Mouse (Mus musculus): Measurements from ENCODE around the gene Exoc3l4. TPM values are rescaled to one million over a fixed set of nuclear protein-coding genes. Genes with fewer than 3 reads are reported as not detected.

The Exoc3l4 gene
- polyA plus RNA-seq, 1 experiment from 2014 or later, result 1.6 TPM

DNA sequence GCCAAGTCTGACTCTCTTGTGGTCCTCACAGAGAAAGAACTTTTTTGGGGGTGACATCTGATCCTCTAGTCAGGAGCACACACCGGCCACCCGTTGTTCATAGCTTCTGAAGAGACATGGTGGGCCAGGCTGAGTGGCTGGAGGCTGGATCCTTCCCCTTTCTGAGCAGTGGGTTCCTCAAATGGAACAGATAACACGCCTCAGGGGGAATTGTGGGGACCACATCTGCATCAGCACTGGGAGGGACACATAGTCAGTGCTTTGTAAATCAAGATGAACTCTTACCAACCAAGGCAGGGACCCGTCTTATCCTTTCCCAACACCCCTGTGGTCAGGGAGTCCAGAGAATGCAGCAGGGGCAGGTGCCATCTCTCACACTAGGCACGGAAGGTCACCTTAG lies 3.1 kb downstream of the Exoc3l4 start:
- no peak overlapping the region for H3K4me3 ChIP-seq (replicated peaks; ENCODE audit: low read depth, low read length)
- no peaks in the 10 kb centered on the region for H3K36me3 ChIP-seq (ENCODE audit: control insufficient read depth, insufficient read depth, low read length)
- H3K4me2 ChIP-seq (ENCODE audit: low read length), result no peak overlapping the region
- DNase-seq, result no peak
- no peak for ATAC-seq (ENCODE audit: low FRiP score, low TSS enrichment)
- H3K27me3 ChIP-seq (ENCODE audit: control insufficient read depth, insufficient read depth, low read length), result peaks cover 38% of the 10 kb centered on the region
- H3K9ac ChIP-seq (replicated peaks; ENCODE audit: low read length), result no peak overlapping the region
- WGBS, result 78% methylated on average over 5 of the region's 5 CpGs
- 0 out of 2 replicates have a peak, but pooled peaks cover 4% of the 10 kb centered on the region for H3K4me1 ChIP-seq (ENCODE audit: control insufficient read depth, insufficient read depth, low read length)
- no peaks in the 10 kb centered on the region for H3K9me3 ChIP-seq (ENCODE audit: control insufficient read depth, low read length)
- no peak overlapping the region for H3K27ac ChIP-seq (replicated peaks; ENCODE audit: low read depth, low read length)

DNA sequence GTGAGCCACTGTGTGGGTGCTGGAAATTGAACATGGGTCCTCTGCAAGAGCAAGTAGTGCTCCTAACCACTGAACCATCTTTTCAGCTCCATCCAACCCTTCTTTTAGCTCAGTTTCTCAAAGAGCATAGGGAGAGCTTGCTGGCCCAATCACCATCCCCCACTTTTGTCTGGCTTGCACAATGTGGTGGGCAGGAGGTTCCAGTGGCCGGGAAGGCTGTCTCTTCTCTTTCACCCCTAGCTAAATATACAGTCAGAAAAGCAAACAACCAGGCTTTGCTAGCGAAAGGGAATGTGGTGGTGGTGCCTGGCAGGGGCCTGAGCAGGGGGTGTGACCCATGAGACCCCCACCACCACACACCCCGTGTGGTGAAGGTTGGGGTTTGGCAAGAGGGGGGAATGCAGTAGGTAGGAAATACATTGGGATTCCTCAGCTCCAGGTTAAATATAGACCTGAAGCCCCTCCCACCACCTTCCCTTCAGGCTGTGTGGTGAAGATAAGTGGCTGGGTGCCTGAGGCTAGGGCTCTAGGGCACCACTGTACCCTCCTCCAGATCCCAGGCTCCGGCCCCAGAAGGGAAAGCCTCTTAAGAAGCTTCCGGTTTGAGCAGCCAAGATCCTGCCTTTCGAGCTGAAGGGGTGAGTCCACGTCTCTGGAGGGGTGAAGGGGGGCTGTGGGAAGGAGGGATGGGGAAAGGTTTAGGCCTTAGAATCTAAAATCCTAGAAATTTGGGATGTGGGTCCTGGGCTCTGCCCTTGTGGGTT lies 4.3 kb downstream of the Exoc3l4 start:
- Histone ChIP-seq H3K9ac (replicated peaks; ENCODE audit: low read length) (no peak overlapping the region), H3K9me3 (ENCODE audit: control insufficient read depth, low read length) (no peaks in the 10 kb centered on the region), H3K4me3 (replicated peaks; ENCODE audit: low read depth, low read length) (no peak overlapping the region), H3K4me2 (ENCODE audit: low read length) (no peak overlapping the region), H3K27ac (replicated peaks; ENCODE audit: low read depth, low read length) (no peak overlapping the region), H3K4me1 (ENCODE audit: control insufficient read depth, insufficient read depth, low read length) (0 out of 2 replicates have a peak, but pooled peaks cover 4% of the 10 kb centered on the region), H3K36me3 (ENCODE audit: control insufficient read depth, insufficient read depth, low read length) (no peaks in the 10 kb centered on the region), H3K27me3 (ENCODE audit: control insufficient read depth, insufficient read depth, low read length) (peaks cover 49% of the 10 kb centered on the region)
- no peak for ATAC-seq (ENCODE audit: low FRiP score, low TSS enrichment)
- WGBS, result 44% methylated on average over 7 of the region's 7 CpGs
- DNase-seq, result no peak

DNA sequence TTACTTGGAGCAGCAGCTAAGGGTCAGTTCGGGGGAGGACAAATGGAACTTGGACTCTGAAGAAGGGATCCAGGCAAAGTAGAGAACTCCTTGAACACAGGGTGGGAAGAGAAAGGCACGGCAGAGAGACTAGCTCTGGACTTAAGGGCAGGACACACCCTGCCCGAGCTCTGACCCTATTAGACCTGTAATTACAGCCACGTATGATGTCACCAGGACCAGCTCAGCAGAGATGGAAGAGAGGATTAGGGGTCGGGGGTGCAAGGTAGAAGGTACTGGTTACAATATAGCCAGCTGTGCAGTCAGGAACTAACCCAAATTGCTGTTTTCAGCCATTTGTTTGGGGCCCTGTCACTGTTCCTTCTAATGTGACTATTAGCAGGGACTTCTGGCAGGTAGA lies 6.0 kb downstream of the Exoc3l4 start:
- Histone ChIP-seq H3K27ac (replicated peaks; ENCODE audit: low read depth, low read length) (no peak overlapping the region), H3K27me3 (ENCODE audit: control insufficient read depth, insufficient read depth, low read length) (peaks cover 62% of the 10 kb centered on the region), H3K4me3 (replicated peaks; ENCODE audit: low read depth, low read length) (no peak overlapping the region), H3K4me2 (ENCODE audit: low read length) (no peak overlapping the region), H3K36me3 (ENCODE audit: control insufficient read depth, insufficient read depth, low read length) (no peaks in the 10 kb centered on the region), H3K9me3 (ENCODE audit: control insufficient read depth, low read length) (no peaks in the 10 kb centered on the region), H3K9ac (replicated peaks; ENCODE audit: low read length) (no peak overlapping the region), H3K4me1 (ENCODE audit: control insufficient read depth, insufficient read depth, low read length) (no peaks in the 10 kb centered on the region)
- ATAC-seq (ENCODE audit: low FRiP score, low TSS enrichment) (no peak), DNase-seq (no peak)
- 46% methylated on average over 5 of the region's 5 CpGs for WGBS

DNA sequence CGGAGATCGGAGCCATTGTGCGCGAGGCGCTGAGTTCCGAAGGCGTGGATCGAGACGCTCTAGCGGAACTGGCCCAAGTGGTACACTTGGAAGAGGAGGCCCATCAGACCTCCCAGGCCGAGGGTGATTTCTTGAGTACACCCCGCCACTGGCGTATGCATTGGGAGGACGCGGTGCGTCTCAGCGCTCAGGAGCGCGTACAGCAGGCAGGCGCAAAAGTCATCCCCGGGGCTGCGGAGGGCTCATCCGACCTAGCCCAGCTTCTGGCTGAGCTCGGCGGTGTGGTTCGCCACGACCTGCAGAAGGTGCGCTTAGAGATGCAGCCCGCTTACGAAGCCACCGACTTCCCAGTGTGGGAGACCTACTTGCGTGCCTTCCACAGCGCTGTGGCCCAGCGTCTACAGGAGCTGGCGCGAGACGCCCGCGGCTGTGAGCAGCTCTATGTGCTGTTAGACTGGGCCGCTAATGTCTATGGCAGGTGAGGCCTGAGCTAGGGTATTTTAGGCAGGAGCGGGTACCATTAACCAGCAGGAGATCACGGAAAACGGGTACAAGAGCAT lies 6.8 kb downstream of the Exoc3l4 start:
- H3K4me3 ChIP-seq (replicated peaks; ENCODE audit: low read depth, low read length), result peak overlapping the region; percentile 27
- WGBS, result 2% methylated on average over 43 of the region's 43 CpGs
- H3K27me3 ChIP-seq (ENCODE audit: control insufficient read depth, insufficient read depth, low read length), result peaks cover 70% of the 10 kb centered on the region
- 0 out of 2 replicates have a peak, but pooled peaks cover 3% of the 10 kb centered on the region for H3K4me1 ChIP-seq (ENCODE audit: control insufficient read depth, insufficient read depth, low read length)
- no peaks in the 10 kb centered on the region for H3K36me3 ChIP-seq (ENCODE audit: control insufficient read depth, insufficient read depth, low read length)
- DNase-seq (peak; percentile 32), ATAC-seq (ENCODE audit: low FRiP score, low TSS enrichment) (no peak)
- H3K9me3 ChIP-seq (ENCODE audit: control insufficient read depth, low read length), result no peaks in the 10 kb centered on the region
- no peak overlapping the region for H3K27ac ChIP-seq (replicated peaks; ENCODE audit: low read depth, low read length)
- peak overlapping the region; percentile 52 for H3K4me2 ChIP-seq (ENCODE audit: low read length)
- peak overlapping the region; percentile 16; the same call in 1 of the 2 replicates for H3K9ac ChIP-seq (replicated peaks; ENCODE audit: low read length)

DNA sequence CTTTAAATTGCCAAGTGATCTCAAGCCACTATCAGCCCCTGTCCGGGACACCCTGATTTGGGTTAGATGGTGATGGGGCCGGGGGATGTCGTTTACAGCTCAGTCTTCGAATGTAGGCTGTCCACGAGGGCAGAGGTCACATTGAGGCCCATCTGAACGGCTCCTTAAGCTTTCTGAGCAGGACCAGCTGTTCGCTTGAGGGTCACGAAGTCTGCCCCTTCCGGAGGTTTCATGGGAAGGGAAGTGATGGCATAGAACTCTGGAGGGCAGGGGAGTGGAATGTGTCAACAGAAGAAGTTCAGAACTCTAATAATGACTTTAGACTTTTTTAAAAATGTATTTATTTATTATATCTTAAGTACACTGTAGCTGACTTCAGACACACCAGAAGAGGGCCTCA lies 7.7 kb downstream of the Exoc3l4 start:
- Histone ChIP-seq H3K9me3 (ENCODE audit: control insufficient read depth, low read length) (no peaks in the 10 kb centered on the region), H3K4me2 (ENCODE audit: low read length) (no peak overlapping the region), H3K9ac (replicated peaks; ENCODE audit: low read length) (no peak overlapping the region), H3K36me3 (ENCODE audit: control insufficient read depth, insufficient read depth, low read length) (no peaks in the 10 kb centered on the region), H3K27ac (replicated peaks; ENCODE audit: low read depth, low read length) (no peak overlapping the region), H3K27me3 (ENCODE audit: control insufficient read depth, insufficient read depth, low read length) (peaks cover 78% of the 10 kb centered on the region), H3K4me3 (replicated peaks; ENCODE audit: low read depth, low read length) (no peak overlapping the region), H3K4me1 (ENCODE audit: control insufficient read depth, insufficient read depth, low read length) (peaks cover 7% of the 10 kb centered on the region; the same call in 1 of the 2 replicates)
- no peak for ATAC-seq (ENCODE audit: low FRiP score, low TSS enrichment)
- DNase-seq, result no peak
- WGBS, result 18% methylated on average over 9 of the region's 9 CpGs

DNA sequence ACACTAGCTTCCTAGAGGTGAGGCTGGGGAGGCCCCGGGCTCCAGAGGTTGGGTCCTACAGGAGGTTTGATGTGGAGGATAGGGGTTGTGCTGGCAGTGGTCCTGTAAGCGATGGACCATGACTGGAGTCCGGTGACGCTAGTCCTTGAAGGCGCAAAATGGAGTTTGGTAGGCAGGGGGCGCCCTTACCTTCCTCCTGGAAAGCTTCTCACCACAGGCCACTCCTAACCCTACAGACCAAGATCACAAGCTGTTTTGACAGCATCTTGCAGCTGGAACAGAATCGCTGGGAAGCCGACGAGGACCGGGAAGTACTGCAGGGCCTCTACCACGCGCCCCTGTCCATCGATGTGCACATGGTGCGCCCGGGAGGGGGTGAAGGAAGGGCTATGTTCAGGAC lies 8.4 kb downstream of the Exoc3l4 start:
- peaks cover 85% of the 10 kb centered on the region for H3K27me3 ChIP-seq (ENCODE audit: control insufficient read depth, insufficient read depth, low read length)
- no peak overlapping the region for H3K4me3 ChIP-seq (replicated peaks; ENCODE audit: low read depth, low read length)
- no peaks in the 10 kb centered on the region for H3K36me3 ChIP-seq (ENCODE audit: control insufficient read depth, insufficient read depth, low read length)
- no peak for ATAC-seq (ENCODE audit: low FRiP score, low TSS enrichment)
- peaks cover 11% of the 10 kb centered on the region; the same call in 1 of the 2 replicates for H3K4me1 ChIP-seq (ENCODE audit: control insufficient read depth, insufficient read depth, low read length)
- DNase-seq, result peak; percentile 85
- 2% methylated on average over 15 of the region's 15 CpGs for WGBS
- no peaks in the 10 kb centered on the region for H3K9me3 ChIP-seq (ENCODE audit: control insufficient read depth, low read length)
- no peak overlapping the region for H3K9ac ChIP-seq (replicated peaks; ENCODE audit: low read length)
- no peak overlapping the region for H3K27ac ChIP-seq (replicated peaks; ENCODE audit: low read depth, low read length)
- no peak overlapping the region for H3K4me2 ChIP-seq (ENCODE audit: low read length)

DNA sequence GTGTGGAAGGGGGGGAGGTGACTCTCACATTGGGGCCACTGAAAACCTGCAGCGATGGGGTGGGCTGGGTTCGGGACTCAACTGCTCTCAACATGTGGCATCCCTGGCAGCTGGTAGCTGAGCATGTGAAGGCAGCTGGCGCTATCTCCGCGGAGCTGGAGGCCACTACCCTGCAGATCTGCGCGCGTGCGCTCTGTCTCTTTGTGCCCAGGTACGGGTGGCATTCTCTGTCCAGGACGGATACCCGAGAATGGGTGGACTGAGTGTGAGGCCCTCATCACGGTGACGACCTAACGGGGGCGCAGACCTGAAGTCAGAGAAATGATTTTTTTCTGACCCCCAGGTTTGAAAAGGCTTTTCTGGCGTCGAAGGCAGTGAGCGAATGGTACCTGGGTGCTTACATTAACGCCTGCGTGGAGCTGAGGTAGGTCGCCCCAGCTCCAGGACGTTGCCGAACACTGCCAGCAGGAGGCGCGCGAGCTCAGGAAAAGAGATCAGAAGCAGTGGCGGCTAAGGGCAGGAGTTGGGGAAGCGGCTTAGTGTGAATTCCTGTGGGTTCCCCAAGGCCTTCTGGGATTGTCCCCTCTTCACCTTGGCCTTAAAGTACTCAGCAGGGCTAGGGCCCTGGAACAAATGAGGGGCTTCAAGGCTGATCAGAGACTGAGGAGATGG lies 9.1 kb downstream of the Exoc3l4 start:
- Histone ChIP-seq H3K9me3 (ENCODE audit: control insufficient read depth, low read length) (no peaks in the 10 kb centered on the region), H3K27ac (replicated peaks; ENCODE audit: low read depth, low read length) (no peak overlapping the region), H3K4me2 (ENCODE audit: low read length) (peak overlapping the region; percentile 25), H3K4me1 (ENCODE audit: control insufficient read depth, insufficient read depth, low read length) (peaks cover 11% of the 10 kb centered on the region; the same call in 1 of the 2 replicates), H3K9ac (replicated peaks; ENCODE audit: low read length) (no peak overlapping the region), H3K36me3 (ENCODE audit: control insufficient read depth, insufficient read depth, low read length) (no peaks in the 10 kb centered on the region), H3K4me3 (replicated peaks; ENCODE audit: low read depth, low read length) (no peak overlapping the region), H3K27me3 (ENCODE audit: control insufficient read depth, insufficient read depth, low read length) (peaks cover 92% of the 10 kb centered on the region)
- WGBS, result 20% methylated on average over 29 of the region's 29 CpGs
- ATAC-seq (ENCODE audit: low FRiP score, low TSS enrichment) (peak; percentile 46; the same call in 1 of the 2 replicates), DNase-seq (peak; percentile 91)

DNA sequence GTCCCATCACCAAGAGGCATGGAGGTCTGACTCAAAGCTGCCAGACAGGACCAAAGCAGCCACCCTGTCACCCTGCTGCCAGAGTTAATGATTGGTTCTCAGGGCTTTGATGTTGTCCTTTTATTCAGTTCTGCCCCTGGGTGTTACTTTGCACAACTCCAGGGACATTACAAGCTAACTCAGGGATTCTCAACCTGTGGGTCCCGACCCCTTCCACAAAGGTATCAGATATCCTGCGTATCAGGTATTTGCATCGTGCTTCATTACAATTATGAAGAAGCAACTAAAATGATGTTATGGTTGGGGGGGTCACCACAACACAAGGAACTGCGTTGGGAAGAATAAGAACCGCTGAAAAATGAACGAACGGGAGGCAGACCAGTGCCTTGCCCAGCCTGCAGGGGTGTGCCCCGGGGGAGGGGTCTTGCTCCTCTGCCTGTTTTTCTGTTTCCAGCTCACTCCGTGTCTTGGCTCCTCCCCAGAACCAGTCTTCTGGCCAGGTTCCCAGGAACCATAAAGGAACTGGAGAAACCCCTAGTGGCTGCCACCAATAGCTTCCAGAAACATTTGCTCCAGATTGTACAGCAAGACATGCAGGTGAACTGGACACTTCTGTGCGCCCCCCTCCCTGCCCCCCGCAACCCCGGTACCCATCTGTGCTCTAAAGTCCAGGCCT lies 10.8 kb downstream of the Exoc3l4 start:
- H3K4me3 ChIP-seq (replicated peaks; ENCODE audit: low read depth, low read length), result no peak overlapping the region

More for the DNA sequence above, 10.8 kb downstream of the Exoc3l4 start:
- 49% methylated on average over 12 of the region's 12 CpGs for WGBS
- H3K27me3 ChIP-seq (ENCODE audit: control insufficient read depth, insufficient read depth, low read length), result peaks cover 88% of the 10 kb centered on the region
- no peaks in the 10 kb centered on the region for H3K9me3 ChIP-seq (ENCODE audit: control insufficient read depth, low read length)
- no peak overlapping the region for H3K27ac ChIP-seq (replicated peaks; ENCODE audit: low read depth, low read length)
- DNase-seq, result peak; percentile 54
- H3K4me2 ChIP-seq (ENCODE audit: low read length), result no peak overlapping the region
- H3K36me3 ChIP-seq (ENCODE audit: control insufficient read depth, insufficient read depth, low read length), result no peaks in the 10 kb centered on the region
- ATAC-seq (ENCODE audit: low FRiP score, low TSS enrichment), result no peak
- H3K4me1 ChIP-seq (ENCODE audit: control insufficient read depth, insufficient read depth, low read length), result peaks cover 11% of the 10 kb centered on the region; the same call in 1 of the 2 replicates
- no peak overlapping the region for H3K9ac ChIP-seq (replicated peaks; ENCODE audit: low read length)

All from midbrain, embryonic 14.5 days (tissue).